Mouse (Mus musculus): Measurements from ENCODE around the gene Rnf11.

GRCm38 (mm10) chr4:109417998-109418397, 66.5 kb downstream of the Rnf11 start:
- TF ChIP-seq CTCF (IDR thresholded peaks at IDR 0.05; ENCODE audit: borderline replicate concordance, control insufficient read depth, extremely low read depth, insufficient read depth, low read length, poor library complexity) (no peak), POLR2A (IDR thresholded peaks at IDR 0.05; ENCODE audit: control insufficient read depth, extremely low read depth, insufficient read depth, low read length, poor library complexity) (no peak)

Data from thymus, adult 2 months (tissue).